Mouse (Mus musculus) c-Kit-positive CD71-positive TER-119-negative erythroid progenitor cells, embryonic 14.5 days (primary cell): ENCODE results near the gene Cd300ld3.
A peak's percentile ranks its signal among the peaks of the same experiment; 100 is the strongest.

ENCODE experiments used
- DNase-seq: peaks from one replicate; pipeline ENCODE4 v3.0.0-alpha.2; 2013; ENCODE audit warnings: low read depth

Cd300ld3 gene

DNA sequence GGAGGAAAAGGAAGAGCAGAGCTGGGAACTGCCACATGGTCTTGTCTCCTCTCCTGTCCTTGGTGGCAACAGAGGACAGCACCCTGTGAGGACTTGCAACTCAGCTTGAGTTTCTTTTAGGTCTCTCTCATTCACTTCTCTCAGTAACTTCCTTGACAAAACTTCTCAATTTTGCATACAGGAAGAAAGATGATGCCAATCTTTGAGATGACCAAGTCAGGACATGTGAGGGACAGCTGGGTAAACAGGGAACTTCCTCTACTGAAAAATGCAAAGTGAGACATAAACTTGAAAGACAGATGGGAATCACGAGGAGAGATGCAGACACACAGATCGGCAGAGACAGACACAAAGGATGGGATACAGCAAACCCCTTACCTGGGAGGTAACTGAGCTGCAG lies at the start of gene Cd300ld3:
Cd300ld3 (minus strand) TSS at position 151 of the 400 bp plus-strand sequence.
- no peak for DNase-seq

GRCm38 (mm10) chr11:115092140-115092539 lies 43.9 kb upstream of the Cd300ld3 start:
- no peak for DNase-seq

GRCm38 (mm10) chr11:115091362-115091901 lies 43.2 kb upstream of the Cd300ld3 start, which contains the start of gene Rab37:
Gene Rab37, plus strand, starts transcription at chr11:115091431.
- DNase-seq, result no peak

DNA sequence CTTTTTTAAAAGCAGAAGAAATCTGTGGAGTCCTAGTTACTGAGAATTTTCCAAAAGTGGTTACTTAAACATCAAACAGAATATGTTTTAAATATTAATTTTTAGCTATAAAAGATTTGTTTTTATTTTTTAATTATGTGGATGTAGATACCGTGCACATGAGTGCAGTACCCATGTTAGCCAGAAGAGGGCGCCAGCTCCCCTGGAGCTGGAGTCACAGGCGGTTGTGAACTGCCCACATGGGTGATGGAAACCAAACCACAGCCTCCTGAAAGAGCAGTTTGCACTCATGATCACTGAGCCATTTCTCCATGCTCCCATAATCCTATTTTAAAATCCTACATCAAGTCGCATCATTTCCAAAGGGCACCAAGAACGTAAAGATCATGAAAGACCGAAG lies 41.6 kb upstream of the Cd300ld3 start:
- no peak for DNase-seq

DNA sequence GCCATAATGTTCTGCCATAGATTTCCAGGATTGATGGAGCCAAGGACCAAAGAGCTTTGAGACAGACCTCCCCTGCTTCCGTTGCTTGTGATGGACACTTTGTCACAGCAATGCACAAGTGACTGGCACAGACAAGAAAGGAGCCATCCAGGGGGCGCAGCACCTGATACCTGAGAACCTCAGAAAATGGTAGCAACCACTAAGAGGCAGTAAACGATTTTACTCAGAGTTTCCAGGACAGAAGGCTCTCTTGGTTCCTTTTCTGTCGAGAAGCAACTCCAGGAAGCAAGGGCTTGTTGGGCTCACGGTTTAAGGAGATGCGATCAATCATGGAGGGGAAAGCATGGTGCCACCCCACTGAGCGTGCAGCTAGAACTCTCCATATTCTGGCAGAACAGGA lies 38.0 kb upstream of the Cd300ld3 start:
- no peak for DNase-seq

DNA sequence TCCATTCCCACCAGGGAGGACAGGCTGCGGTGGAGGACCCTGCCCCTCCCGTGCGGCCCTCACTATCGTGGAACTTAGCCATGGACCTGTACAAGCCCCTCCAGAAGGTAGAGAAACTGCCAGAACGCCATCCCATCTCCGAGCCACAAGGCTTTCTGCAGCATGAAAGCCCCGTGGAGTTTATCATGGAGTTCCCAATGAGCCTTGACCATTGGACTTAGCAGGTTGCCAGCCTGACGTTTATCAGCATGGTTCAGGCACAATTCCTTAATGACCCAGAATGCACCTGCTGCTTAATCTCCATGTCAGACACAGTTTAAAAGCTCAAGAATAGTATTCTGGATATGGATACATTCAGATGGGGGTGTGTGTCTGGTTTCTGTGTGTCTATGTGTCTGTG lies 36.9 kb upstream of the Cd300ld3 start:
- DNase-seq, result no peak

DNA sequence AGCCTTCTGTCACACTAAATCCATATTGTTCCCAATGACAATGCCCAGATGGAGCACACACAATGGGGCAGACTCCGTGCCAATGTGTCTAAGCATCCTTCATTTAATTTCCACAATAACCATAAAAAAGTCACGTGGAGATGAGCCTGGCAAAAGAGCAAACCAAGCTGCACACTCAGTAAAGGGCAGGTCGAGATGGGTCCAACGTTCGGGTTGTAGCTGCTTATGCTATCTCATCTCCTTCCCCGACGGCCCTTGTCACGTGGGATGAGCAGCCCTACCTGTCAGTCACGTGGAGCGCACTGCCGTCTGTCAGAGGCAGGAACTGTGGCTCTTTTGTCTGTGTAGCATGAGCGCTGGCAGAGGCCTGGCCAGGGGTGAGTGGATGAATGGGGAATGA lies 36.4 kb upstream of the Cd300ld3 start:
- DNase-seq, result no peak

DNA sequence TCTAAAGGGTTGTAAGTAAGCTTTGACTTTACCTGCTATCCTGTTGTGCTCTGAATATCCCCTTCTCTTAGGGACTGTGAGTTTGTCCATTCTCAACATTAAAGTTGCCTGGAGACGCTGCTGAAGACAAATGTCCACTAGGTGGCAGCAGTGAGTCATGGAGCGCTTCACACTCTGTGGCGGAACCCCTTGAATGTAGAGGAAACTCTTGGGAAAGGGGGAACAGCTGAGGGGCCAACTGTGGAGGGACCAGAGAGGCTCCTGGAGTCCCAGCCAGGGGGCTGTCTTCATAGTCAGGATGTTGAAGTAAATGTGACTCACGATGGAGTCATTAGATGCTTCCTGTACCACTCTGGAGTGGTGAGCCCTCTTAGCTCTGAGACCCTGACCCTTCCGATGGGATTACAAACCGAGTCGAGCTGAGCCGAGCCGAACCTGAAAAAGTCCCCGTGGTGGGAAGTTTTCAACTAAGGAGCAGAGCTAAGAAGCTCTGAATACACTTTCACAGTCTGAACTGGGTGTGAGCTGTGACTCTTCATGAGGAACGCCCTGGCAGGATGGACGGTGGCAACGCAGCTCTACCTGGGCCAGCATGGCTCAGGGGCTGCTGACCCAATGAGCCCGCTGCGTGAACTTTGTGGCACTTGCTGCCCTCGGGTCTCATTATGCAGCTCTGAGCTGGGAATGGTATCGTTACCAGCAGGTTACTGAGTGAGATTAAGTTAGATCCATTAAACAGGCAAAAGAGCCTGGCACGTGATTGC lies 35.3 kb upstream of the Cd300ld3 start:
- DNase-seq, result peak; percentile 53

DNA sequence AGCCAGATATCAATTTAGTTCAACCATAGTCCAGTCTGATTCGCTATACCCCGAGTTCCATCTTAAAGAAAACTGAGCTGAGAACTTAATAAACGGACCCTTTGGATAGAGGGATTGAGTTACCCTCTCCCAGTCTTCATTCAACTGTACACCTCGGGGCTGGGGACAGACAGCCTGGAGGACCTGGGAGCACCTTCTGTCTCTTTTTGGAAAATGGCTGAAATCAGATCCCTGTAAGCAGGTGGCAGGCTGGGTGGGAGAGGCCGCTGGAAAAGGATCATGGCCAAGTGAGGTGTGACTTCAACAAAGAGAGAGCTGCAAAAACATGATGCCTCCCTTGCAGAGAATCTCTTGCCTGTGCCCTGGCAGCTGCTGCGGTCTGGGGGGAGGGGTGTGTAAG lies 34.0 kb upstream of the Cd300ld3 start:
- DNase-seq, result no peak

DNA sequence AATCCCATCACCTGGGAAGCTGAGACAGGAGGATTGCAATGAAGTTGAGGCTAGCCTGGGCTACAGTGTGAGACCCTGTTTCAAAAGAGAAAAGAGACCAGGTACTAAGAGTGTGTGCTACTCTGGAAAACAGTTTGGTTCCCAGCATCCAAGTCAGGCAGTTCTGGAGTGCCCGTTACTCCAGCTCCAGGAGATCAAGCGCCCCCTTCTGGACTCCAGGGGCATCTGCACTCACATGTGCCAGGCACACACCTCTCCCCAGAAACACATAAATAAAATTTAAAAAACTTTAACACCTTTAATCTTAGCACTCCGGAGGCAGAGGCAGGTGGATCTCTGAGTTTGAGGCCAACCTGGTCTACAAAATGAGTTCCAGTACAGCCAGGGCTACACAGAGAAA lies 33.2 kb upstream of the Cd300ld3 start:
- DNase-seq, result no peak

DNA sequence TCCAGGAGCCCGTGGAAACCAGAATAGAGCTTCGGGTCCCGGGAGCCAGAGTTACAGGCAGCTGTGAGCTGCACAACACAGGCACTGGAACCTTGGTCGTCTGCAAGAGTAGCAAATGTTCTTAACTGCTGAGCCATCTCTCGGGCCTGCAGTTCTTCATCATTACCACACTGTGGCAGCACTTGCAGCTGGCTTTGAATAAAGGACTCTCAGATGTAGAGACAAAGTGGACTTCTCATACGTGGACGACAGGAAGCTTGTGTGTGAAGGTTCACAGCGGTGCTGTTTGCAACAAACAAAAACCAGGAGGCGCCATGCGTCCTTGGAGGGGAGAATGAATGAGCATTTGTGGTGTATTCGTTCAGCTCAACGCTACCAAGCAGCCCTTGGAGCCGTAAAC lies 32.7 kb upstream of the Cd300ld3 start:
- peak; percentile 25 for DNase-seq

- DNase-seq, result no peak
These were observed 30.5 kb upstream of the Cd300ld3 start for GRCm38 (mm10) chr11:115078680-115079079.

DNA sequence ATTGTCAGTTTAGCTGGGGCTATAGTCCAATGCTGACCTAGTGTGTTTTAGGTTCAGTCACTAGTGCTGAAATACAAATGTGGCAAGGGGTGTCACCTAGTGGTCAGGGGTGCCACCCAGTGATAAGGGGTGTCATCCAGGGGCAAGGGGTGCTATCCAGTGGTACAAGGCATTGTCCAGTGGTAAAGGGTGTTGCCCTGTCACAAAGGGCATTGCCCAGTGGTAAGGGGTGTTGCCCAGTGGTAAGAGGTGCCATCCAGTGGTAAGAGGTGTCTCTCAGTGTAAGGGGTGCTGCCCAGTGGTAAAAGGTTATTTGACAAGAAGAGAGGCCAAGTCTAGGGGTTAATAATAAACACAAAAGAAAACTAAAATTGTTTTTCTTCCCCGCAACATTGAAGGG lies 29.2 kb upstream of the Cd300ld3 start:
- DNase-seq, result no peak

DNA sequence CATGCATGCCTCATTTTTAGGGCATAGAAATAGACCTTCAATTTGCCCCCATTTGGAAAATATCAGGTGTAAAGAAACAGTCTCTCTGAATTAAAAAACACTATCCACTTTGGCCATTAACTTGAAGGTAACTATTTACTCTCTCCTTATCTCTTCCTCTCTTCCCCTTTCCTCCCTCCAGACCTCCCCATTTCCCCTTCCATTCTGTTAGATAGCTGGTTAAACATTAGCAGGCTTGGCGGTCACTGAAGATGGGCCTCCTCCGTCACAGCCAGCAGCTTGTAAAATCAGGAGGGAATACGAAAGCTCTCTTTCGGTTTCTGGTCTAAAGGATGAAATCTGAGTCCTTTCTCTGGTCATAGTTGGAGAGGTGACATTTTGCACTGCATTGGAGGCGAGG lies 27.6 kb upstream of the Cd300ld3 start:
- no peak for DNase-seq

DNA sequence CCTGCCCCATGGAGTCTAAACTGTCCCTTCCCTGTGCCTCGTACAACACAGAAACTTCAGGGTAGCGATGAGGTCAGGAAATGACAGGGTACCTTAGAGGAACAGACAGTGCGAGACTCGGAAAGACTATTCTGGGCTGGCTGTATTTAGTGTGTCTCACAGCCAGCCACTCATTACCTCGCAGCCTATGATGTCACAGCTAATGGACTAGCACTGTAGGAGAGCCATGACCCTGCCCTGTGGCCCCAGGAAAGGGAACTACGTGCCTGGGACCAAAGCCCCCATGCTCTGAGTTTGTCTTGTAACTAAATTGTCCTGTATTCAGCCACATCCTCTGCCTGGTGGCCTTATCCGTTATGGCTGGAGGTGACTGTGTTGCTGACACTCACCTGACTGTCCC lies 27.2 kb upstream of the Cd300ld3 start:
- no peak for DNase-seq

DNA sequence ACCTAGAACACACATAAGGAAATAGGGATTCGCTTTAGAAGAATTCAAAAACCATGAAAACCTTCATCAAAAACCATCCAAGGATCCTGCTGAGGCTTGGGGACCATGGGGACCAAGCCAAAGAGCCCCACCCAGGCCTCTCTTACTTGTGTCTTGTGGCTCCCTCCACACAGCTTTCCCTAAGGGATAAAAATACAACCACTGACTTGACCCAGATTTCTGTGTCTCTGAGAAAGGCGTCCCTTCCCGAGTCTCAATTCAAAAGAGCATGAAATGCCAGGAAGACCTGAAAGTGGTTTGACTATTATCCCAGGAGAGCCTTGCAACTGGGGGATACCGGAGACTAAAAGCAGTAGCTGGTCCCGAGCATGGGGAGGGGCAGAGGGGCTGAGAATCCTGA lies 24.8 kb upstream of the Cd300ld3 start:
- DNase-seq, result no peak

DNA sequence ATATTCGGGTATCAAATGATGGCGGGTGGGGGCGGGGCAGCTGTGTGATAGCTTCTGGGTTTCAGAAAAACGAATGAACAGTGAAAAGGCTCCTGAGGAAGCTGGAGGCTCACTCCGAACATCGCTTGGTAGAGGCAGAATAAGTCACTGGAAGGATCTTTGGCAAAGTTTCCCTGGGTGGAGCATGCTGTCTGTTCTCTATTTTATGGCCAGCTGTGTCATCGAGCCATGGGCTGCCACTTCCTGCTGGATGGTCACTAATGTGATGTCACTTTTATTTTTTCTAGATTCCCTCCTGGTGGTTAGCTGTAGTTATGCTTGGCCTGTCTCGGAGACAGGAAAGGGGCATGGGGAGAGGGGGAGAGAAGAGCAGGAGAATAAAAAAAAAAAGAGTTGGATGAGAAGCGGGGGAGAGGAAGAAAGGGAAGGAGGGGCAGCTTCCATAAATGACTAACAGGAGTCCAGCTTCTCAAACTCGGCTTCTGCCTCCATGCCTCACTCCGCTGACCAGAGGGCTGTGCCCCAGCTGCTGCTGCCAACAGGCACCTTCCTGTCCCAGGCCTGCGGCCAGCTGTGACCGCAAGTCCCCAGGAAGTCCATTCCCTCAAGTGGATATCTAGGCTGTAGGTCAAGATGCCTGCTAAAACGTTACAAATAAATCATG lies 23.6 kb upstream of the Cd300ld3 start:
- no peak for DNase-seq

DNA sequence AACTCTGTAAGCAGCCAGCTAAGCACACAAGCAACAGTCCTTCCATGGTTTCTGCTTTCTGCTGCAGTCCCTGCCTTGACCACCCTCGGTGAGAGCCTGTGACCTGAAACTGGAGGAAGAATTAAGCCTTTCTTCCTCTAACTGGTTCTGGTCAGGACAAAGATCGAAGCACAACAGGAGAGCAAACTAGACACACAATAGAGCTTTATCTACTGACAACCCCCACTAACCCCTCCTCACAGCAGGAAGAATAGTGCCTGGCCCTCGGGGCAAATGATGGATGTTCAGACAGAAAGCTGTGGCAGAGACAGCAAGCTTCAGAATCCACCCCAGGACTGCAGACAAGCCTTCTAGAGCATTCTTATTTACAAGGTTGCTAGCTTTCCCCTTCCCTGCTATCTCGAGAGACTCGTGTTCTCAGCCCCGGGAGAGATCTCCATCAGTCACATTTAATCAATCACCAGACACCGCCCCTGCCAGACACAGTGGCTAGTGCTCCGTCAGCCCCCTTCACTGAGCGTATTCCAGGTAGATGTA lies 22.9 kb upstream of the Cd300ld3 start:
- no peak for DNase-seq

GRCm38 (mm10) chr11:115066768-115067167 lies 18.6 kb upstream of the Cd300ld3 start:
- DNase-seq, result no peak

GRCm38 (mm10) chr11:115062077-115062476 lies 13.9 kb upstream of the Cd300ld3 start, which contains the start of gene Cd300e:
Gene Cd300e, minus strand, starts transcription at chr11:115062177.
- DNase-seq, result no peak

DNA sequence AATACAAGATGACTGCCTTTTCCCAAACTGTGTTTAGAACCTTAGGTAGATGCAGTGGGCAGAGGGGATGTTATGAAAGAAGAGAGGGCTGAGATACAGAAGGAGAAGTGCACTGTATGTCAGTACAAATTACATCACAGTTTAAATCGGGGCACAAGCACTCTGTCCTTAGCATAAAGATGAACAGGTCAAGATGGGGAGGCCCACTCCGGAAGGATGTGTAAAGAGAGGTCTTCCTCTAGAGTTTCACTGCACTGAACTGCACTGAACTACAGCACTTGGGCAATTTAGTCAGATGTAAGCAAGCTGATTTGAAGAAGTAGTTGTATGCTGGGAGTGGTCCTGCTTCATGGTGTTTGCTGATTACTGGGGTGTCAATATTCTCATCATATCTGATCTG lies 11.6 kb upstream of the Cd300ld3 start:
- no peak for DNase-seq

DNA sequence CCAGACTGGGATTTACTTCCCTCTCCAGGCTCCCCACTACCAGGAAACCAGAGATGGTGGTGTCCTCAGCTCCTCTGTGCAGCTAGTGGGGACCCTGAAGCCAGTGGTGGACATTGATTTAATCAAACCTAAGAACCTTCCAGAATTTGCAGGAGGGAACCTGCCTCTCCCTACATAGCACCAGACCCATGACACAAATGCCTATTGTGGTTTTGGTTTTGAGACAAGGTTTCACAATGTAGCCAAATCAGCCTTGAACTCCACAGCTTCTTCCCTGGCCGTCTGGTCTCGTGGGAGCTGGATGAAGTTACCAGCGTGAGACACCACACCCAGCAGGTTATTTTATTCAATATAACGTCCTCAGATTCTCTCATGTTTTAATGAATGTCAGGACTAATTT lies 10.5 kb upstream of the Cd300ld3 start:
- DNase-seq, result no peak

DNA sequence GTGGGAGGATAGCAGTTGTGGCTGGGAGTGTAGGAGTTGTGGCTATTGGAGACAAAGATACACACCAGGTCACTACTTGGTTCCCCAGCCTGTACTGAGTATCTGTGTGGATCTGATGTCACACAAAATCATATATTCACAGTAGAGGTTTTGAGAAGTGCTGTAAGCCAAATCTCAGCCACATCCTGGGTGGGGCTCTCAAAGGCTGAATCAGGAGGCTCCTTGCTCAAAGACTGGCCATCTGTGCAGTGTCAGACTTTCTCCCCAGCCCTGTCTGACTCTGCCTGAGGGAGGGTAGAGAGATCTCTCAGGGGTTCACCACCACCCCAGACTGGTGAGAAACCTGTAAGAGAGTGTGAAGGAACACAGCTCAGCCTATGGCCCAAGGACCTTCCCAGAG lies 6.3 kb upstream of the Cd300ld3 start:
- no peak for DNase-seq
